ENCODE assay signal across 26 mouse cellular contexts in genomic region chr16:27376556-27376955, GRCm38 (mm10). TPM values are rescaled to one million over a fixed set of nuclear protein-coding genes. Genes with fewer than 3 reads are reported as not detected.
DNase-seq lines count a peak whose midpoint lies in the region; ATAC-seq and TF ChIP-seq lines count a peak whose summit lies in the region.
"Had no signal": no experiment of that assay in that cellular context is flagged by ENCODE, and none has a peak within 500 bp of the region (broad histone marks: within the 10 kb centered on the region; RNA-seq: fewer than 3 reads in every experiment).

No protein-coding gene starts in this region.

- H3K9ac ChIP-seq in MEL (ENCODE audit: control insufficient read depth, low read depth, low read length, poor library complexity, severe bottlenecking): no peak overlapping the region
- H3K9ac ChIP-seq: embryonic facial prominence, embryonic 12.5 days; forebrain, embryonic 12.5 days had no signal

- H3K27me3 ChIP-seq in MEL (ENCODE audit: control insufficient read depth in 1 of 2, insufficient read depth in 2 of 2, low read length in 2 of 2): no peaks in the 10 kb centered on the region
- H3K27me3 ChIP-seq in forebrain, embryonic 10.5 days (ENCODE audit: poor library complexity, severe bottlenecking): no peaks in the 10 kb centered on the region
- H3K27me3 ChIP-seq: embryonic facial prominence, embryonic 12.5 days; forebrain, embryonic 12.5 days had no signal

- H3K4me1 ChIP-seq in MEL (ENCODE audit: control insufficient read depth in 1 of 2, insufficient read depth in 2 of 2, low read length in 2 of 2): peaks cover 0 to 2% of the 10 kb centered on the region in 2 experiments; a peak in 1 of 4 replicates
- no peaks in the 10 kb centered on the region for H3K4me1 ChIP-seq in forebrain, embryonic 10.5 days
- H3K4me1 ChIP-seq: embryonic facial prominence, embryonic 10.5 days; embryonic facial prominence, embryonic 12.5 days; forebrain, embryonic 12.5 days had no signal

- peak; percentile 60 for ATAC-seq in granulocyte monocyte progenitor cell, adult 5-6 weeks (replicated peaks; ENCODE audit: poor library complexity, severe bottlenecking)
- peak; percentile 59 for ATAC-seq in megakaryocyte, adult 5-6 weeks (ENCODE audit: poor library complexity, severe bottlenecking)
- ATAC-seq in monocyte, adult 5-6 weeks (replicated peaks; ENCODE audit: insufficient number of reproducible peaks, low FRiP score, low TSS enrichment, poor library complexity, severe bottlenecking): peak; percentile 69
- ATAC-seq: forebrain, embryonic 14.5 days; forebrain, embryonic 16.5 days had no signal

- no peaks in the 10 kb centered on the region for H3K79me2 ChIP-seq in MEL (ENCODE audit: control insufficient read depth, insufficient read depth, low read length, poor library complexity)

- TF ChIP-seq EP300 in MEL (IDR thresholded peaks at IDR 0.05; ENCODE audit: low read depth in 1 of 2, low read length in 2 of 2): no peak

- no peak overlapping the region for H3K4me3 ChIP-seq in MEL (ENCODE audit: control insufficient read depth in 1 of 2, insufficient read depth in 1 of 2, low read depth in 2 of 2, low read length in 2 of 2)
- H3K4me3 ChIP-seq in forebrain, embryonic 10.5 days: no peak overlapping the region
- H3K4me3 ChIP-seq: embryonic facial prominence, embryonic 10.5 days; embryonic facial prominence, embryonic 12.5 days; forebrain, embryonic 12.5 days had no signal

- no peak for TF ChIP-seq POLR2A in MEL (IDR thresholded peaks at IDR 0.05; ENCODE audit: control insufficient read depth in 1 of 2, insufficient read depth in 1 of 2, low read depth in 1 of 2, low read length in 2 of 2, poor library complexity in 1 of 2)

- H3K9me3 ChIP-seq in MEL (replicated peaks; ENCODE audit: insufficient read depth, low read length): no peaks in the 10 kb centered on the region
- no peaks in the 10 kb centered on the region for H3K9me3 ChIP-seq in forebrain, embryonic 10.5 days
- H3K9me3 ChIP-seq: embryonic facial prominence, embryonic 10.5 days; embryonic facial prominence, embryonic 12.5 days; forebrain, embryonic 12.5 days; G1E had no signal

- no peak overlapping the region for H3K27ac ChIP-seq in MEL (ENCODE audit: control insufficient read depth, low read depth, low read length)
- H3K27ac ChIP-seq in forebrain, embryonic 10.5 days: no peak overlapping the region
- H3K27ac ChIP-seq: embryonic facial prominence, embryonic 10.5 days; embryonic facial prominence, embryonic 12.5 days; forebrain, embryonic 12.5 days had no signal

- H3K36me3 ChIP-seq in MEL (ENCODE audit: control insufficient read depth in 1 of 2, insufficient read depth in 2 of 2, low read length in 2 of 2): peaks cover 0 to 5% of the 10 kb centered on the region in 2 experiments; a peak in 2 of 4 replicates
- H3K36me3 ChIP-seq in forebrain, embryonic 10.5 days (replicated peaks): no peaks in the 10 kb centered on the region
- H3K36me3 ChIP-seq: embryonic facial prominence, embryonic 10.5 days; embryonic facial prominence, embryonic 12.5 days; forebrain, embryonic 12.5 days; G1E had no signal

- DNase-seq in MEL (ENCODE audit: low read depth, low spot score): peak; percentile 45
- DNase-seq in kidney, postnatal 14 days: no peak
- DNase-seq in forebrain, embryonic 10.5 days (ENCODE audit: extremely low spot score, low spot score): no peak
- no peak for DNase-seq in layer of hippocampus, adult 8-10 months (ENCODE audit: low spot score in 2 of 2)
- DNase-seq in right cerebral cortex, adult 18-20 months: no peak
- DNase-seq: adrenal gland, adult 2 months; adrenal gland, postnatal 10 days; adrenal gland, postnatal 25 days; cerebellum, adult 11 months; cerebellum, adult 18-20 months; cerebellum, adult 8-10 months; cerebellum, adult 9-11 months; cerebellum, postnatal 14 days; cerebellum, postnatal 36 days had no signal

- TF ChIP-seq RAD21 in MEL (IDR thresholded peaks at IDR 0.05; ENCODE audit: low read depth, low read length): no peak

- TF ChIP-seq CTCF in MEL (IDR thresholded peaks at IDR 0.05 in 2 of 3, conservative IDR thresholded peaks at IDR 0.05 in 1 of 3; ENCODE audit: control insufficient read depth in 1 of 3, insufficient read depth in 1 of 3, low read depth in 2 of 3, low read length in 3 of 3, poor library complexity in 1 of 3, severe bottlenecking in 1 of 3): no peak

TF ChIP-seq in MEL, 35 proteins besides CTCF, POLR2A, EP300 and RAD21:
- TF ChIP-seq MAZ (IDR thresholded peaks at IDR 0.05; ENCODE audit: low read depth, low read length) (no peak), MYC (IDR thresholded peaks at IDR 0.05; ENCODE audit: low read depth, low read length) (no peak), ZKSCAN1 (IDR thresholded peaks at IDR 0.05; ENCODE audit: low read depth, low read length) (no peak), NRF1 (IDR thresholded peaks at IDR 0.05; ENCODE audit: insufficient read depth, low read depth, low read length, poor library complexity, severe bottlenecking) (no peak), GABPA (IDR thresholded peaks at IDR 0.05; ENCODE audit: low read depth, low read length) (no peak), RCOR1 (IDR thresholded peaks at IDR 0.05; ENCODE audit: low read depth, low read length) (no peak), ZMIZ1 (IDR thresholded peaks at IDR 0.05; ENCODE audit: low read depth, low read length) (no peak), MYB (IDR thresholded peaks at IDR 0.05; ENCODE audit: low read depth, low read length) (no peak), SMC3 (IDR thresholded peaks at IDR 0.05; ENCODE audit: low read depth, low read length) (no peak), ZNF384 (IDR thresholded peaks at IDR 0.05; ENCODE audit: low read depth, low read length) (no peak), SIN3A (IDR thresholded peaks at IDR 0.05; ENCODE audit: low read length) (no peak), POLR2AphosphoS2 (IDR thresholded peaks at IDR 0.05; ENCODE audit: low read length) (no peak), GATA1 (IDR thresholded peaks at IDR 0.05; ENCODE audit: low read depth, low read length) (no peak), JUND (IDR thresholded peaks at IDR 0.05; ENCODE audit: low read depth, low read length) (no peak), BHLHE40 (IDR thresholded peaks at IDR 0.05; ENCODE audit: borderline replicate concordance, low read depth, low read length) (no peak), CHD1 (IDR thresholded peaks at IDR 0.05; ENCODE audit: low read depth, low read length) (no peak), MAFK (IDR thresholded peaks at IDR 0.05; ENCODE audit: borderline replicate concordance, low read depth, low read length) (no peak), MXI1 (IDR thresholded peaks at IDR 0.05; ENCODE audit: low read depth, low read length) (no peak), TCF12 (IDR thresholded peaks at IDR 0.05; ENCODE audit: low read depth, low read length) (no peak)

RNA-seq across cellular contexts. Expression of gene Uts2b, which starts 6.5 kb away (rescaled TPM):
- not detected in 2 replicates for total RNA-seq in MEL (2012; rRNA removed)
- not detected for polyA plus RNA-seq in MEL (2012; ENCODE audit: insufficient read depth in 1 of 2, insufficient read length in 2 of 2, low read depth in 1 of 2, low replicate concordance in 2 of 2, missing spikeins in 1 of 2)
- total RNA-seq in granulocyte monocyte progenitor cell, adult 5-6 weeks (2014; fragmentation: Nextera tagmentation): not detected in 2 replicates
- not detected in 2 replicates for total RNA-seq in granulocyte monocyte progenitor cell, adult 5-6 weeks (2017)
- not detected in 2 replicates for total RNA-seq in megakaryocyte, adult 5-6 weeks (2015)
- not detected in 2 replicates for total RNA-seq in megakaryocyte, adult 5-6 weeks (2017)
- total RNA-seq in monocyte, adult 5-6 weeks (2017): not detected in 3 replicates
- not detected in 2 replicates for polyA plus RNA-seq in forebrain, embryonic 10.5 days (2016; fragmentation: Nextera tagmentation; extraction: Ambion mirVana)
- total RNA-seq in layer of hippocampus, adult 8-10 months (2022): not detected
- total RNA-seq: adrenal gland, adult 2 months; adrenal gland, postnatal 10 days; adrenal gland, postnatal 25 days; adrenal gland, postnatal 4 days; G1E had no signal
- polyA plus RNA-seq: adrenal gland, adult 2 months; C2C12; cortical plate, adult 2 months; embryonic facial prominence, embryonic 10.5 days; forebrain, embryonic 12.5 days; forebrain, embryonic 14.5 days; forebrain, embryonic 16.5 days; G1E had no signal

RNA-seq across cellular contexts. Expression of gene Ccdc50, which starts 12.1 kb away (rescaled TPM):
- total RNA-seq in MEL (2012; rRNA removed): 15.1 and 22.2 TPM in 2 replicates
- 10 to 100 TPM; 20.4 to 30.6 TPM for polyA plus RNA-seq in MEL (2012; ENCODE audit: insufficient read depth in 1 of 2, insufficient read length in 2 of 2, low read depth in 1 of 2, low replicate concordance in 2 of 2, missing spikeins in 1 of 2)
- total RNA-seq in granulocyte monocyte progenitor cell, adult 5-6 weeks (2014; fragmentation: Nextera tagmentation): 59.0 and 83.0 TPM in 2 replicates
- 155 and 170 TPM in 2 replicates for total RNA-seq in granulocyte monocyte progenitor cell, adult 5-6 weeks (2017)
- total RNA-seq in megakaryocyte, adult 5-6 weeks (2015): 196 and 199 TPM in 2 replicates
- 173 and 186 TPM in 2 replicates for total RNA-seq in megakaryocyte, adult 5-6 weeks (2017)
- total RNA-seq in monocyte, adult 5-6 weeks (2017): 219 to 276 TPM (median 271 TPM) in 3 replicates
- polyA plus RNA-seq in forebrain, embryonic 10.5 days (2016; fragmentation: Nextera tagmentation; extraction: Ambion mirVana): 55.0 and 58.5 TPM in 2 replicates
- 10 to 100 TPM; 49.4 to 59.4 (median 52.6) TPM for total RNA-seq in layer of hippocampus, adult 8-10 months (2022)
